Mouse (Mus musculus) neural tube, embryonic 10.5 days (tissue): ENCODE data around the gene Hck.

Experiments
- DNase-seq: peaks from one replicate; pipeline ENCODE4 v3.0.0-alpha.2; 2017; ENCODE audit warnings: low spot score; ENCODE audit errors: extremely low spot score

Hck gene

GRCm38 (mm10) chr2:153198485-153198884 is 90.2 kb downstream of the Hck start:
- DNase-seq = no peak

GRCm38 (mm10) chr2:153199114-153199513 is 90.8 kb downstream of the Hck start:
- DNase-seq = no peak
